Mouse (Mus musculus) liver, embryonic 14.5 days (tissue): ENCODE data around the gene Flot1.

ENCODE experiments used
- CTCF ChIP-seq: IDR thresholded peaks from 2 replicates; pipeline ENCODE4 v1.5.1; 2016; ENCODE audit warnings: antibody characterized with exemption, low read depth, control low read depth
- EP300 ChIP-seq: IDR thresholded peaks from 2 replicates; pipeline ENCODE4 v1.6.1; 2016; ENCODE audit warnings: antibody characterized with exemption, low read depth

DNA sequence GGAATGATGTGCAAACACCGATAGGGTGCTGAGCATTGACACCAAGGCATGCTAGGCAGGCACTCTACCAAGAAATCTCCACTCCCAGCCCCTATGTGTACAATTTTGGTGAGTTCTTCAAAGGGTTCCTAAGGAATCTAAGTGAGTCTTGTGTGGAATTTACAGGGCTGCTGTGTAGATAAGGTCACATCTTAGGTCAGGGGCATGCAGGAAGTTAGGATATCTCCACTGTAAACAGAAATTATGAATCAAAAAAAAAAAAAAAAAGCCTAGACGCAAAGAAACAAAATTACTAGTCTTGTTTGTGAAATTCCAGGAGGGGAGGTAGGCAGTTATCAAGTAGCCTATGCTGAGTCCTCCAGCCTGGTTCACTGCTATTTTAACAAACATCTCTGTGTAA, 30.2 kb upstream of the Flot1 start:
- TF ChIP-seq CTCF (no peak), EP300 (no peak)
